Mouse (Mus musculus): ENCODE measurements around the gene Depdc1b. TPM values are rescaled to one million over a fixed set of nuclear protein-coding genes. Genes with fewer than 3 reads are reported as not detected.

Depdc1b gene
- total RNA-seq, 2 experiments from 2014 or later, result 163 to 175 TPM

- no peak for ATAC-seq (replicated peaks; ENCODE audit: low FRiP score, poor library complexity, severe bottlenecking)
Observed at GRCm38 (mm10) chr13:108304680-108305079, 11.5 kb upstream of the Depdc1b start.

GRCm38 (mm10) chr13:108316487-108316903, 363 bp downstream of the Depdc1b start:
- peak; percentile 62 for ATAC-seq (replicated peaks; ENCODE audit: low FRiP score, poor library complexity, severe bottlenecking)

GRCm38 (mm10) chr13:108317414-108317813, 1.3 kb downstream of the Depdc1b start:
- ATAC-seq (replicated peaks; ENCODE audit: low FRiP score, poor library complexity, severe bottlenecking), result no peak

- no peak for ATAC-seq (replicated peaks; ENCODE audit: low FRiP score, poor library complexity, severe bottlenecking)
Observed at GRCm38 (mm10) chr13:108319028-108319427, 2.9 kb downstream of the Depdc1b start.

- no peak for ATAC-seq (replicated peaks; ENCODE audit: low FRiP score, poor library complexity, severe bottlenecking)
Observed at GRCm38 (mm10) chr13:108320216-108320615, 4.1 kb downstream of the Depdc1b start.

GRCm38 (mm10) chr13:108322466-108322865, 6.3 kb downstream of the Depdc1b start:
- no peak for ATAC-seq (replicated peaks; ENCODE audit: low FRiP score, poor library complexity, severe bottlenecking)

GRCm38 (mm10) chr13:108323317-108323716, 7.2 kb downstream of the Depdc1b start:
- ATAC-seq (replicated peaks; ENCODE audit: low FRiP score, poor library complexity, severe bottlenecking), result no peak

- no peak for ATAC-seq (replicated peaks; ENCODE audit: low FRiP score, poor library complexity, severe bottlenecking)
Observed at GRCm38 (mm10) chr13:108323866-108324829, 8.0 kb downstream of the Depdc1b start.

- ATAC-seq (replicated peaks; ENCODE audit: low FRiP score, poor library complexity, severe bottlenecking), result no peak
Observed at GRCm38 (mm10) chr13:108325871-108326270, 9.7 kb downstream of the Depdc1b start.

GRCm38 (mm10) chr13:108326351-108326750, 10.2 kb downstream of the Depdc1b start:
- ATAC-seq (replicated peaks; ENCODE audit: low FRiP score, poor library complexity, severe bottlenecking), result no peak

- ATAC-seq (replicated peaks; ENCODE audit: low FRiP score, poor library complexity, severe bottlenecking), result no peak
Observed at GRCm38 (mm10) chr13:108327047-108327446, 10.9 kb downstream of the Depdc1b start.

GRCm38 (mm10) chr13:108328406-108329180, 12.5 kb downstream of the Depdc1b start:
- no peak for ATAC-seq (replicated peaks; ENCODE audit: low FRiP score, poor library complexity, severe bottlenecking)

GRCm38 (mm10) chr13:108329693-108330092, 13.6 kb downstream of the Depdc1b start:
- ATAC-seq (replicated peaks; ENCODE audit: low FRiP score, poor library complexity, severe bottlenecking), result peak; percentile 64; the same call in 1 of the 2 replicates

- ATAC-seq (replicated peaks; ENCODE audit: low FRiP score, poor library complexity, severe bottlenecking), result 0 out of 2 replicates have a peak, but pooled peaks have one; percentile 36
Observed at GRCm38 (mm10) chr13:108335257-108336003, 19.3 kb downstream of the Depdc1b start.

- ATAC-seq (replicated peaks; ENCODE audit: low FRiP score, poor library complexity, severe bottlenecking), result no peak
Observed at GRCm38 (mm10) chr13:108336192-108336591, 20.1 kb downstream of the Depdc1b start.

- no peak for ATAC-seq (replicated peaks; ENCODE audit: low FRiP score, poor library complexity, severe bottlenecking)
Observed at GRCm38 (mm10) chr13:108337340-108337739, 21.2 kb downstream of the Depdc1b start.

GRCm38 (mm10) chr13:108338076-108338836, 22.1 kb downstream of the Depdc1b start:
- no peak for ATAC-seq (replicated peaks; ENCODE audit: low FRiP score, poor library complexity, severe bottlenecking)

GRCm38 (mm10) chr13:108339907-108340596, 23.9 kb downstream of the Depdc1b start:
- ATAC-seq (replicated peaks; ENCODE audit: low FRiP score, poor library complexity, severe bottlenecking), result no peak

Data from erythroid progenitor cell, adult 5-6 weeks (primary cell).